Mouse (Mus musculus) testis, adult 2 months (tissue): ENCODE measurements at regions not wholly inside any gene's neighbourhood (a gene's known extent, or its start where the extent isn't known, plus 50 kb on each side); places are given as distances from the start of the nearest gene placed in this dataset.

Experiments
- CTCF ChIP-seq: fragments of 200-500 bp; IDR thresholded peaks from 2 replicates; pipeline ENCODE4 v1.5.1; 2012; ENCODE audit warnings: low read depth, mild to moderate bottlenecking, inconsistent platforms, low read length, moderate library complexity; ENCODE audit not compliant: control insufficient read depth, insufficient read depth, insufficient replicate concordance
- POLR2A ChIP-seq: fragments of 200-500 bp; IDR thresholded peaks from 2 replicates; pipeline ENCODE4 v1.6.1; 2012; ENCODE audit warnings: low read depth, mild to moderate bottlenecking, inconsistent platforms, low read length, moderate library complexity; ENCODE audit not compliant: control insufficient read depth

DNA sequence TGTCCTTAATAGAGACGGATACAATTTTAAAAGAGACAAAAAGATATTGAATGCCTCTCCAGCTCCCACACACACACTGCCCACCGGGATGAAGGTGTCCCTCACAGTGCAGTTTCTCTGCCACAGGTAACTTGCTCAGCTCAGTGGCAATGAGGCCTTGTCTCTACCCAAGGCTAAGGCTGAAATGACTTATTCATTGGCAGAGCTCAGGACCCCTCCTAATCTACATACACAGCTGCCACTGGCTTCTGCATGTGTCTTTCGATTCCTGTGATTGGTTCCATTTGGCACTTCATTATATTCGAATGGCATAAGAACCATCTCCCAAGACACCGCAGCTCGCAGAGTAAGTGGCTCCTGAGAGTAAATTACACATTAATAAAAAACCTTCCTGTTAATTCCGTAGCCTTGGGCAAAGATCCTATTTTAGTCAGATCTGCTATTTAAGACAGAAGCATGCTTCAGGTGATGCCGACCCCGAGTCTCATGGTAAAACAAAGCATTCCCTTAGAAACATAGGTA lies 122.2 kb downstream of the Rap2a start:
- no peak for TF ChIP-seq CTCF
- TF ChIP-seq POLR2A: no peak
